ENCODE assay signal across 21 mouse cellular contexts in genomic region chr19:60113666-60114388, GRCm38 (mm10).
DNase-seq lines count a peak whose midpoint lies in the region; ATAC-seq lines count a peak whose summit lies in the region.
"Had no signal": no experiment of that assay in that cellular context is flagged by ENCODE, and none has a peak within 500 bp of the region (broad histone marks: within the 10 kb centered on the region; RNA-seq: fewer than 3 reads in every experiment).

No protein-coding gene starts in this region.

- no peak overlapping the region for H3K9ac ChIP-seq in neural tube, embryonic 15.5 days (replicated peaks)
- no peak overlapping the region for H3K9ac ChIP-seq in intestine, embryonic 15.5 days
- H3K9ac ChIP-seq: heart, embryonic 13.5 days; limb, embryonic 12.5 days; liver, embryonic 14.5 days had no signal

- no peak overlapping the region for H3K4me2 ChIP-seq in neural tube, embryonic 15.5 days
- no peak overlapping the region for H3K4me2 ChIP-seq in intestine, embryonic 15.5 days (replicated peaks)
- H3K4me2 ChIP-seq: heart, embryonic 13.5 days; limb, embryonic 12.5 days had no signal

- H3K9me3 ChIP-seq in neural tube, embryonic 15.5 days (replicated peaks): no peaks in the 10 kb centered on the region
- no peaks in the 10 kb centered on the region for H3K9me3 ChIP-seq in intestine, embryonic 15.5 days
- H3K9me3 ChIP-seq: heart, embryonic 13.5 days; limb, embryonic 12.5 days; megakaryocyte, embryonic 14.5 days had no signal

- H3K4me3 ChIP-seq in neural tube, embryonic 15.5 days (replicated peaks): no peak overlapping the region
- H3K4me3 ChIP-seq in intestine, embryonic 15.5 days (replicated peaks): no peak overlapping the region
- H3K4me3 ChIP-seq: gastrocnemius, adult 2 months; heart, embryonic 13.5 days; left cerebral cortex, adult 2 months; limb, embryonic 12.5 days; megakaryocyte, embryonic 14.5 days had no signal

- 33% methylated on average over 7 of the region's 7 CpGs for WGBS in neural tube, embryonic 15.5 days
- 56% methylated on average over 7 of the region's 7 CpGs for WGBS in intestine, embryonic 15.5 days

- H3K27me3 ChIP-seq in neural tube, embryonic 15.5 days (replicated peaks): no peaks in the 10 kb centered on the region
- no peaks in the 10 kb centered on the region for H3K27me3 ChIP-seq in intestine, embryonic 15.5 days (replicated peaks)
- H3K27me3 ChIP-seq: heart, embryonic 13.5 days; limb, embryonic 12.5 days; megakaryocyte, embryonic 14.5 days had no signal

- no peak for ATAC-seq in neural tube, embryonic 15.5 days (ENCODE audit: low FRiP score)
- ATAC-seq in intestine, embryonic 15.5 days: no peak
- ATAC-seq: forebrain, embryonic 16.5 days; intestine, embryonic 16.5 days had no signal

- no peaks in the 10 kb centered on the region for H3K36me3 ChIP-seq in neural tube, embryonic 15.5 days
- H3K36me3 ChIP-seq in intestine, embryonic 15.5 days: no peaks in the 10 kb centered on the region
- H3K36me3 ChIP-seq: heart, embryonic 13.5 days; limb, embryonic 12.5 days had no signal

- DNase-seq in neural tube, embryonic 10.5 days (ENCODE audit: extremely low spot score, low spot score): peak; percentile 35
- DNase-seq in embryo, embryonic 9.5 days (ENCODE audit: extremely low spot score): peak; percentile 47
- DNase-seq in mesoderm, embryonic 11.5 days (ENCODE audit: low read depth, low spot score): peak; percentile 47
- no peak for DNase-seq in thymus, adult 18-20 months
- no peak for DNase-seq in lung, adult 18-20 months
- DNase-seq: adrenal gland, postnatal 25 days; cerebellum, adult 18-20 months; gastrocnemius, adult 2 months; heart, postnatal 36 days; lung, postnatal 10 days; thymus, adult 2 months had no signal

- H3K27ac ChIP-seq in neural tube, embryonic 15.5 days (replicated peaks): no peak overlapping the region
- H3K27ac ChIP-seq in intestine, embryonic 15.5 days: no peak overlapping the region
- H3K27ac ChIP-seq: gastrocnemius, adult 2 months; heart, embryonic 13.5 days; kidney, postnatal 0 days; left cerebral cortex, adult 2 months; limb, embryonic 12.5 days; liver, embryonic 14.5 days had no signal

- no peaks in the 10 kb centered on the region for H3K4me1 ChIP-seq in neural tube, embryonic 15.5 days
- H3K4me1 ChIP-seq in intestine, embryonic 15.5 days (replicated peaks): 0 out of 2 replicates have a peak, but pooled peaks cover 1% of the 10 kb centered on the region
- H3K4me1 ChIP-seq: heart, embryonic 13.5 days; megakaryocyte, embryonic 14.5 days had no signal

Comparison
In these comparisons a context has a peak if more than half of its experiments do, and no peak if none do; other contexts are left out.
1. DNase-seq: peak in neural tube, embryonic 10.5 days (single experiment), embryo, embryonic 9.5 days (single experiment) and mesoderm, embryonic 11.5 days (single experiment); none in thymus, adult 18-20 months (0 of 2) and lung, adult 18-20 months (0 of 2).